Mouse (Mus musculus) lung, postnatal 4 days (tissue): ENCODE results near the gene Pglyrp1.
"Not testable (repeated sequence)": the region's sequence is repeated elsewhere in the genome, so short reads cannot be mapped to it uniquely, and the experiment has no call there.

ENCODE experiments used
- DNase-seq, 2 experiments: peaks; one replicate each; pipeline ENCODE4 v3.0.0; 2021

The Pglyrp1 gene

GRCm38 (mm10) chr7:18871031-18871430, at the start of gene Pglyrp1:
Gene Pglyrp1 (plus strand): TSS chr7:18871331.
- not testable (repeated sequence) for DNase-seq

DNA sequence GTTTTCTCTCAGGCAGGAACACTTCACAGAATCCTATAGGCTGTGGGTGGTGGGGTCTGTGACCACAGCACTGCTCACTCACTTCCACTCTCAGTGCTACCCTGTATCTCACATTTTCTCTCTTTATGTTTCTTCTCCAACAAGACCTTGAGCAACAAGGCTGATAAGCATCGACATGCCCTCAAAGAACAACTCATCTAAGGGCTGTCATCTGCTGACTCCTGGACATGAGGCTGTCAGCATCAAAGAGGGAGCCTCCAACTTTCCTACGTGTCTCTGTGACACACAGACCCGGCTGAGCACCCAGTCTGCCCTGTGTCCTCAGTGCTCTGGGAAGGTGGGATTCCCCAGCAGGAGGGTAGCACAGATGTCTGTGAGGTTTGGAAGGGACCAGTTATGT, 49.6 kb upstream of the Pglyrp1 start, which contains the start of gene Psg17:
TSS of gene Psg17 (minus strand) at position 101 of the 400 bp plus-strand sequence.
- no peak for DNase-seq

- DNase-seq: no peak
These were observed 43.2 kb upstream of the Pglyrp1 start for GRCm38 (mm10) chr7:18827792-18828546.

DNA sequence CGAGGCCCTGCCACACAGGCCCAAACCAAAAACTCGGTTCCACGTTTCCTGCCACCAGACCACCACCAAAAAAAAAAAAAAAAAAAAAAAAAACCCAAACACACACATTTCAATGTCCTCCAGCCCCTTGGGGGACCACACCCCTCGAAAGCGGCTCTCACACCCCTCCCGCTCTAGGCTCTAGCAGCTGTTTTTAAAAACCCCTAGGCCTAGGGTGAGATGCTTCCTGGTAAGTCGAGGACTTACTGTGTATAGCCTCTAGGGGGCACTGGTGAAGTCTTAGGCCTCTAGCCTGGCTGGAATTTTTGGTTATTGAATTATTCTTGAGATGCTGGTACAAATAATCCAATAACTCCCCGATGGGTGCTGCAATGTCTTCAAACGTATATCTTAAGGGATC, 42.5 kb upstream of the Pglyrp1 start:
- DNase-seq: peak in 1 of 2 experiments; percentile 14

DNA sequence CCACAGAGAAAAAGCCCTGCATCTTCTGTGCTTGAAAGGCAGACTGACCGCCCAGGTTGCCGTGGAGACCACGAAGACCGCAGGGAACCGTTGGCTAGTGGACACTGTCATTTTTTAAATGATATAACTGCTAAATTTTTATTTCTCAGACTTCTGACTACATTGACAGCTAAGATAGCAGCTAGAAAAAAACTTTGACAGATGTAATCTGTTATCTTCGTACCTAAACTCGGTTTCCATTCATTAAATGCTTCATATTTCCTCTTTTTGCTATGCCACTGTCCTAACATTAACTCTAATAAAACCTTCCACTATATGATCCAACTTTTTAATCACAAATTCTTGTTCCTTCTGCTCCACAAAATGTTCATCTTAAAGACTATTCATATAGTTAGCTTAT, 41.6 kb upstream of the Pglyrp1 start:
- DNase-seq: no peak

DNA sequence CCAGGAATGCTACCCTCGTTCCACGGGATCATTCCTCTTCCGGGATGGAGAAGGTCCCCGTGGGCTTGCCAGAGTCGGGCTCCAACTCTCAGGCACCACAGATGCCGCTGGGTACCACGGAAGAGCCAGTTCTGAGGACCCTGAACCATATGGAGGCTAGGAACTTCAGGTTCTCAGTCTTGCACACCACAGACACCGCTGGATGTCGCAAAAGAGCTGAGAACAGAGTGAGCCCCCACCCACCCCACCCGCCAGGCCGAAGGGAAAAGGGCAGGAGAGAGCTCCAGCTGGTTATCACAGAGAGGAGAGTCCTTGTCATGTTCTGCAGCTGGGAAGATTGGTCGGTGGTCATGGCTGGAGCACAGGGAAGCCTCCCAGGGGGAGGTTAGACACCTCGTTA, 38.8 kb upstream of the Pglyrp1 start:
- peak in 1 of 2 experiments; percentile 25 for DNase-seq

- DNase-seq: peak in 1 of 2 experiments; percentile 48
These were observed 31.3 kb upstream of the Pglyrp1 start, which contains the start of gene Mill2 for GRCm38 (mm10) chr7:18839865-18840264. Gene Mill2 (plus strand): TSS chr7:18839966.

DNA sequence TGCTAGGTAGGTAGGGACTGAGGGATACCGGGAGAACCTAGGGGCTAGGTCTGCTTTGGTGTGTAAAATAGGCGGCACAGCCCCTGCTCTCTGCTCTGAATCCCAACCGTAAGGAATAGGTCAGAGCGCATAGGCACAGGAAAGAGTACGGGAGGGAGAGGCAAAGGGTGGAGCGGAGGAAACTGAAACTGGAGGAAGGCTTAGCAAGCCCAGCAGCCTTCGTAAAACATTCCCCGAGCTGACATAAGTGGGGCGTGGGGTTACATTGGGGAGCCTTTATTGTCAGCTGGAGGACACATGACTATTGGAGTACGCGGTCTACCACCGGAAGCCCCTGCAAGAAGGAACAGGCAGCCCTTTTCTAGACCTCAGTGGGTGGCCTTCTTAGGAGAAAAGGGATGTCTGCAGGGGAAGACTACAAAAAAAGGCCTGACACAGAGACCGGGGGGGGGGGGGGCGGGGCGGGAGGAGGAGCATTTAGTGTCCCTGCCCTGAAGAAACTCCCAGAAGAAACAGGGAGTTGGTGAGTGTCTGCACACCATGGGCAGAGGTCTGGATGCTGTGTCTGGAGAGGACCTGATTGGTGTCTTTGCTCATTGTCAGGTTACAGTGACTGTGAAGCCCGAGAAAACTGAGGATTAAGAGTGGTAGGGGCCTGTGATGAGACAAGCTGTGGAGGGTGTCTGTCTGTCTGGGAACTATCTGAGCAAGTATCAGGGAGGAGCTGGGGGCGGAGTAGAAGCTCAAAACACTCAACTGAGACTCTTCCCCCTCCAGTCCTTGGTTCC, 30.6 kb upstream of the Pglyrp1 start:
- peak; percentile 77 to 87 for DNase-seq

DNA sequence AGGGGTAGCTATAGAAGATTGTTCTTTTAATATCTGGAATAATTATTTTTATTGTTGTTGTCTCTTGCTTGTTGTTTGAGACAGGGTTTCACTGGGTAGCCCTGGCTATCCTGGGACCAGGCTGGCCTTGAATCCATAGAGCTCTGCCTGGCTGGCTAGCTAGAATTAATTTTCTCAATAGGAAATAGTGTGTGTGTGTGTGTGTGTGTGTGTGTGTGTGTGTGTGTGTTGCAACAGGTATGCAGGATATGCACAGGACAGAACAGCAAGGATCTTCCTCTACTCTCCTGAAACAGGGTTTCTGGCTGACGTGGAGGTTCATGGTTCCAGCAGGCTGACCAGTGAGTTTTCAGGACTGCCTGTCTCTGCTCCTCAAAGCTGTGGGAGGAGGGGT, 30.0 kb upstream of the Pglyrp1 start:
- DNase-seq: no peak

GRCm38 (mm10) chr7:18844811-18845210, 26.3 kb upstream of the Pglyrp1 start:
- DNase-seq: no peak

DNA sequence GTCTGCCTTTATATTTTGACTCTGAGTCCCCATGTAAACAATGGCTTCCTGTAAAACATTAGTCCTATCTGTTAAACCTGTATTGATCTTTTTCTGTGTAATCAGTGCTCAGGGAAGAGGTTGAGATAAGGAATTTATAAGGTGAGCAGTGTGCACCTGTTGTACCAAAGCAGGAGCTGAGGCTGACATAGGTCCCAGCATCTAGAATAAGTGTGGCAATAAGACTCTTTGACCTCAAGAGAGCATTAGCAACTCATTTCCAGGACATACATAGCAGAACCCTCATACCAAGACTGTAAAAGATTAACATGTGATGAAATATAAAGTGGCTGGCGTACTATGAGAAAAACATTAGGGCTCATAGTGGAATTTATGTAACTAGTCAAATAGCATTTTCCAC, 22.7 kb upstream of the Pglyrp1 start:
- no peak for DNase-seq

DNA sequence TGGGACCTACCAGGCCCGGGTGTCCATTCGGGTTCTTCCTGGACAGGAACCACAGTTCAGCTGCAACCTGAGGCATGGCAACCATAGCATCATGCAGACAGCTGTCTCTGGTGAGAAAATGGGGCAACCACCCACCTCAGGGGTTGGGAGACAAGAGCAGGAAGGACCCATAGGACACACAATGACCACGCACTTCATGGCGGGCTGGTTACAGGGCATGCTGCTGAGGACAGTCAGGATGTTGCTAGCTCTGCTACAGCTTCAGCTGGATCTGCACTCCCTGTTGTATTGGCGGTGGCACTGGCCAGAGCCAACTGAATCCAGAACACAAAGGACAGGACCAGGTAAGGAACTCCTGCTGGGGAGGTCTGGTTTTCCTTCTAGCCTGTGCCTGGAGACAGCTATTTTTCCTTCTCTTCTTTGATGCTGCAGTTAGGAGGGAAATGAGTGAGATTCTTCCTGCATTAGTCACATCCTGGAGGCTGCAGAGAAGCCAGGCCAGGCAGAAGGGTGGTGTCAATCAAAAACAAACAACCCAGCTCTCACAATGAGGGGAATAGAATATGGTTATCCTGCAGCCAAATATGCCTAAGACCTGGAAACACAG, 12.7 kb upstream of the Pglyrp1 start:
- peak; percentile 33 to 61 for DNase-seq

GRCm38 (mm10) chr7:18862801-18863200, 8.3 kb upstream of the Pglyrp1 start:
- DNase-seq: peak in 1 of 2 experiments; percentile 35

GRCm38 (mm10) chr7:18868491-18868890, 2.6 kb upstream of the Pglyrp1 start:
- no peak for DNase-seq

DNA sequence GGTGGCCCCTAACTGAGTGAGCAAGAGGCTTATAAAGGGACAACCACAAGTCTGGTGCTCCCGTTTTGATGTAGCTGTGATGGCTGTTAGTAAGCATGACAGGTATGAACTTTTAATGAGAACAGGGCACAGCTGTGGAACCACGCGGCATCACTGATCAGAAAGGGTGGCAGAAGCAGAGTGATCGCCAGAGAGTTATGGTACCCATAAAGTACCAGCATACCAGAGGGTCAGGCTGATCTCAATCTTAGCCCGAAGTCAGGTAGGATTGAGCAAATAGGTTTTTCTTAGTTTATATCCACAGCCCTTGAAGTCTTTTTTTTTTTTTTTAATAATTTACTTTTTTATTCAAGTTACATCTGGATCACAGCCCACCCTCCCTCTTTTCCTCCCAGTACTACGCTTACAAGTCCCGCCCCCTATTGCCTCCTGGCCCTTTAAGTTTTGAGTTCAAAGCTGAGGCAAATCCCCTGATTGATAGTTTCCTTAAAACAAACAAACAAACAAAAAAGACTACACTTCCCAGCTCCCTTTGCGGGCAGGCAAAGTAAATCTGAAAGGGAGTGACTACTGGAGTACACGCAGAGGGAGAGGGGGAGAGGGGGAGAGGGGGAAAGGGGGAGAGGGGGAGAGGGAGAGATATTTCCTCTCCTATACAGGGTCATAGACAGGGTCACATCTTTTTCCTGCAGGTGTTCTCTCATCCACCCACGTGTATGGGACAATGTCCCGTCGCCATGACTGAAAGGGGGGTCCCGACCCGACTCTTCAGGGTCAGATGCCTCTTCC, 1.1 kb downstream of the Pglyrp1 start:
- no peak for DNase-seq

- no peak for DNase-seq
These were observed 1.7 kb downstream of the Pglyrp1 start for GRCm38 (mm10) chr7:18872816-18873215.

- DNase-seq: peak; percentile 71 to 74
These were observed 2.1 kb downstream of the Pglyrp1 start for GRCm38 (mm10) chr7:18873253-18873652.

GRCm38 (mm10) chr7:18875372-18875771, 4.2 kb downstream of the Pglyrp1 start:
- DNase-seq: no peak

DNA sequence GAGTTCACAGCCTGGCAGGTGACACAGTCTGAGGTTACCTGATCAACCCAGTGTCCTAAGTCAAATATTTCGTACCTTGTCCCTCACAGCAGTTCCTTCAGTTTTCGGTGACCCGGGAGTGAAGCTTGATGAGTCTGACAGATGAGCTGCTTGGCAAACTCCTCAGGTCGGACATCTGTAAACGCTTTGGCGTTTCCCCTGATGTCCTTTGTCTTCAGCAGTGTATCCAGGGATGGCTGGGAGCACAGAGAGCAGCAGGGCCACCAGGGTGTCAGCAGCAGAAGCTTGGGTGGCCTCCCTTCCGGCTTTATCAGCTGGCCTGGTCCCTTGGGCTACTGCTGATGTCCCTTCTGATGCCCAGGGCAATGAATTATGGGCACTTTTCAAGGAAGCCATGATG, 7.6 kb downstream of the Pglyrp1 start:
- no peak for DNase-seq

GRCm38 (mm10) chr7:18883991-18884744, 13.0 kb downstream of the Pglyrp1 start:
- peak; percentile 62 to 77 for DNase-seq

- no peak for DNase-seq
These were observed 13.8 kb downstream of the Pglyrp1 start for GRCm38 (mm10) chr7:18884745-18885422.
